Mouse (Mus musculus) midbrain, embryonic 15.5 days (tissue): ENCODE results near the gene Trp63. TPM values are rescaled to one million over a fixed set of nuclear protein-coding genes. Genes with fewer than 3 reads are reported as not detected.

Experiments used
- ATAC-seq: fragments of 200-750 bp; cut with Nextera tagmentation; replicated peaks from 2 replicates; pipeline ENCODE4 v1.8.0; 2017; ENCODE audit warnings: moderate TSS enrichment
- H3K27ac ChIP-seq: fragments of 300-500 bp; sonication (generic); 2 replicates; pipeline ENCODE4 v1.5.1; 2015; ENCODE audit warnings: mild to moderate bottlenecking, inconsistent platforms
- H3K27me3 ChIP-seq: fragments of 300-500 bp; sonication (generic); replicated peaks from 2 replicates; pipeline ENCODE4 v1.6.1; 2015; ENCODE audit warnings: inconsistent platforms
- H3K36me3 ChIP-seq: fragments of 300-500 bp; sonication (generic); replicated peaks from 2 replicates; pipeline ENCODE4 v1.6.1; 2015; ENCODE audit warnings: inconsistent platforms
- H3K4me1 ChIP-seq: fragments of 300-500 bp; sonication (generic); 2 replicates; pipeline ENCODE4 v1.6.1; 2015; ENCODE audit warnings: inconsistent platforms
- H3K4me2 ChIP-seq: fragments of 300-500 bp; sonication (generic); 2 replicates; pipeline ENCODE4 v1.6.1; 2015; ENCODE audit warnings: inconsistent platforms, mild to moderate bottlenecking, moderate library complexity
- H3K4me3 ChIP-seq: fragments of 300-500 bp; sonication (generic); 2 replicates; pipeline ENCODE4 v1.5.1; 2015; ENCODE audit warnings: mild to moderate bottlenecking, inconsistent platforms
- H3K9ac ChIP-seq: fragments of 300-500 bp; sonication (generic); 2 replicates; pipeline ENCODE4 v1.6.1; 2015; ENCODE audit warnings: mild to moderate bottlenecking, inconsistent platforms
- H3K9me3 ChIP-seq: fragments of 300-500 bp; sonication (generic); 2 replicates; pipeline ENCODE4 v1.6.1; 2016; ENCODE audit warnings: inconsistent platforms
- WGBS: fragments of 180-500 bp; shearing (Covaris S2); methylation state at CpG from one replicate; pipeline ENCODE4 v1.1.7; 2015; ENCODE audit warnings: mixed read lengths; 5-methylcytosine and 5-hydroxymethylcytosine counted together
- polyA plus RNA-seq: library from polyadenylated mRNA; unstranded; fragments of >200 nt; fragmentation: Nextera tagmentation; extraction: Ambion mirVana; gene quantifications from 2 replicates; pipeline ENCODE4 v1.2.1, GENCODE M21; 2015

Trp63 gene
- polyA plus RNA-seq, 1 experiment from 2014 or later = 0.25 TPM

- H3K4me2 ChIP-seq = no peak overlapping the region
- no peak overlapping the region for H3K27ac ChIP-seq
- H3K9ac ChIP-seq = no peak overlapping the region
- no peaks in the 10 kb centered on the region for H3K9me3 ChIP-seq
- no peaks in the 10 kb centered on the region for H3K4me1 ChIP-seq
- H3K36me3 ChIP-seq = no peaks in the 10 kb centered on the region
- no peak for ATAC-seq
- no peaks in the 10 kb centered on the region for H3K27me3 ChIP-seq
- WGBS = 53% methylated on average over 1 of the region's 1 CpGs
- no peak overlapping the region for H3K4me3 ChIP-seq
Observed at GRCm38 (mm10) chr16:25912185-25912584, 228.6 kb downstream of the Trp63 start.

- Histone ChIP-seq H3K4me3 (no peak overlapping the region), H3K4me2 (no peak overlapping the region), H3K9ac (no peak overlapping the region), H3K9me3 (no peaks in the 10 kb centered on the region), H3K27me3 (no peaks in the 10 kb centered on the region), H3K27ac (no peak overlapping the region), H3K36me3 (no peaks in the 10 kb centered on the region), H3K4me1 (no peaks in the 10 kb centered on the region)
- WGBS = 80% methylated on average over 2 of the region's 2 CpGs
- no peak for ATAC-seq
Observed at GRCm38 (mm10) chr16:25934181-25934580, 250.6 kb downstream of the Trp63 start.
